In genomic region chr12:3267397-3267796, GRCm38 (mm10) we compare ENCODE assay signal across 24 mouse cellular contexts. TPM values are rescaled to one million over a fixed set of nuclear protein-coding genes. Genes with fewer than 3 reads are reported as not detected.
DNase-seq lines count a peak whose midpoint lies in the region; ATAC-seq and TF ChIP-seq lines count a peak whose summit lies in the region.
"Had no signal": no experiment of that assay in that cellular context is flagged by ENCODE, and none has a peak within 500 bp of the region (broad histone marks: within the 10 kb centered on the region; RNA-seq: fewer than 3 reads in every experiment).

No protein-coding gene starts in this region.

- H3K27me3 ChIP-seq in embryonic facial prominence, embryonic 14.5 days (replicated peaks; ENCODE audit: control insufficient read depth, insufficient read depth, low read length) = no peaks in the 10 kb centered on the region
- H3K27me3 ChIP-seq in embryonic facial prominence, embryonic 10.5 days (replicated peaks; ENCODE audit: low read depth, poor library complexity, severe bottlenecking) = no peaks in the 10 kb centered on the region
- H3K27me3 ChIP-seq in liver, embryonic 13.5 days = no peaks in the 10 kb centered on the region
- H3K27me3 ChIP-seq in myocyte (ENCODE audit: control insufficient read depth, insufficient read depth, insufficient read length) = no peaks in the 10 kb centered on the region
- H3K27me3 ChIP-seq: embryonic facial prominence, embryonic 15.5 days; forebrain, embryonic 12.5 days; forebrain, embryonic 15.5 days; hindbrain, embryonic 12.5 days; hindbrain, embryonic 15.5 days had no signal

- DNase-seq in embryonic facial prominence, embryonic 14.5 days (ENCODE audit: low spot score) = peak; percentile 4
- DNase-seq in embryonic facial prominence, embryonic 10.5 days (ENCODE audit: low spot score) = no peak
- DNase-seq in liver, embryonic 13.5 days = no peak
- no peak for DNase-seq in liver
- DNase-seq in spleen, adult 18-20 months = no peak
- DNase-seq: adrenal gland, adult 8-10 months; adrenal gland, postnatal 25 days; cerebellum, adult 11-12 months; cerebellum, adult 8-10 months; cerebellum, postnatal 10 days; cerebellum, postnatal 36 days; embryo, embryonic 11 days; gastrocnemius, postnatal 14 days; heart, adult 11 months had no signal

- 0 out of 2 replicates have a peak, but pooled peaks cover 7% of the 10 kb centered on the region for H3K9me3 ChIP-seq in embryonic facial prominence, embryonic 14.5 days (ENCODE audit: control insufficient read depth, low read length)
- H3K9me3 ChIP-seq in embryonic facial prominence, embryonic 10.5 days = no peaks in the 10 kb centered on the region; the same call in 1 of the 2 replicates
- no peaks in the 10 kb centered on the region for H3K9me3 ChIP-seq in liver, embryonic 13.5 days (replicated peaks)
- H3K9me3 ChIP-seq: embryonic facial prominence, embryonic 15.5 days; forebrain, embryonic 15.5 days; hindbrain, embryonic 15.5 days had no signal

- H3K4me3 ChIP-seq in embryonic facial prominence, embryonic 14.5 days (ENCODE audit: low read depth, low read length) = no peak overlapping the region
- H3K4me3 ChIP-seq in embryonic facial prominence, embryonic 10.5 days = no peak overlapping the region
- no peak overlapping the region for H3K4me3 ChIP-seq in liver, embryonic 13.5 days (replicated peaks)
- no peak overlapping the region for H3K4me3 ChIP-seq in myocyte
- H3K4me3 ChIP-seq: embryonic facial prominence, embryonic 15.5 days; erythroblast, embryonic 14.5 days; forebrain, embryonic 12.5 days; forebrain, embryonic 15.5 days; hindbrain, embryonic 12.5 days; hindbrain, embryonic 15.5 days had no signal

- H3ac ChIP-seq in myocyte (ENCODE audit: control insufficient read depth, insufficient read length) = no peak overlapping the region

- no peak for TF ChIP-seq POLR2A in myocyte (IDR thresholded peaks at IDR 0.05; ENCODE audit: insufficient read length, low read depth)

- ATAC-seq in embryonic facial prominence, embryonic 14.5 days (ENCODE audit: low read depth) = no peak
- peak; percentile 14; the same call in 1 of the 2 replicates for ATAC-seq in liver, embryonic 13.5 days (ENCODE audit: low read depth)
- peak; percentile 19; the same call in 1 of the 2 replicates for ATAC-seq in erythroblast, adult 5-6 weeks (replicated peaks; ENCODE audit: low FRiP score, poor library complexity, severe bottlenecking)
- ATAC-seq: activated CD4-positive, CD25-positive, alpha-beta regulatory T cell, adult 4 months; forebrain, embryonic 15.5 days had no signal

- 0 out of 2 replicates have a peak, but pooled peaks cover 5% of the 10 kb centered on the region for H3K36me3 ChIP-seq in embryonic facial prominence, embryonic 14.5 days (ENCODE audit: control insufficient read depth, insufficient read depth, low read length)
- peaks cover 24% of the 10 kb centered on the region for H3K36me3 ChIP-seq in embryonic facial prominence, embryonic 10.5 days (replicated peaks)
- H3K36me3 ChIP-seq in liver, embryonic 13.5 days = peaks cover 17% of the 10 kb centered on the region
- H3K36me3 ChIP-seq in myocyte (ENCODE audit: control insufficient read depth, insufficient read depth) = peaks cover 6% of the 10 kb centered on the region
- H3K36me3 ChIP-seq: hindbrain, embryonic 12.5 days had no signal

- 83% methylated on average over 2 of the region's 2 CpGs for WGBS in embryonic facial prominence, embryonic 14.5 days
- 94% methylated on average over 2 of the region's 2 CpGs for WGBS in embryonic facial prominence, embryonic 10.5 days
- WGBS in liver, embryonic 13.5 days (ENCODE audit: insufficient replicate concordance) = 73% methylated on average over 2 of the region's 2 CpGs

- H3K9ac ChIP-seq in embryonic facial prominence, embryonic 14.5 days (ENCODE audit: low read depth, low read length) = no peak overlapping the region
- peak overlapping the region; percentile 46; the same call in 1 of the 2 replicates for H3K9ac ChIP-seq in liver, embryonic 13.5 days
- H3K9ac ChIP-seq: embryonic facial prominence, embryonic 15.5 days; forebrain, embryonic 12.5 days; forebrain, embryonic 15.5 days; hindbrain, embryonic 12.5 days; hindbrain, embryonic 15.5 days had no signal

- no peak overlapping the region for H3K4me2 ChIP-seq in embryonic facial prominence, embryonic 14.5 days (ENCODE audit: low read depth, low read length)
- no peak overlapping the region for H3K4me2 ChIP-seq in liver, embryonic 13.5 days
- no peak overlapping the region for H3K4me2 ChIP-seq in myocyte (ENCODE audit: low read depth)
- H3K4me2 ChIP-seq: embryonic facial prominence, embryonic 15.5 days; forebrain, embryonic 12.5 days; forebrain, embryonic 15.5 days; heart, embryonic 11.5 days; hindbrain, embryonic 12.5 days; hindbrain, embryonic 15.5 days had no signal

- no peak overlapping the region for H3K27ac ChIP-seq in embryonic facial prominence, embryonic 14.5 days (replicated peaks; ENCODE audit: low read depth, low read length)
- no peak overlapping the region for H3K27ac ChIP-seq in embryonic facial prominence, embryonic 10.5 days (replicated peaks)
- peak overlapping the region; percentile 48; the same call in 1 of the 2 replicates for H3K27ac ChIP-seq in liver, embryonic 13.5 days
- H3K27ac ChIP-seq: embryonic facial prominence, embryonic 15.5 days; forebrain, embryonic 12.5 days; forebrain, embryonic 15.5 days; hindbrain, embryonic 12.5 days; hindbrain, embryonic 15.5 days had no signal

- no peaks in the 10 kb centered on the region for H3K4me1 ChIP-seq in embryonic facial prominence, embryonic 14.5 days (ENCODE audit: control insufficient read depth, insufficient read depth, low read length)
- no peaks in the 10 kb centered on the region for H3K4me1 ChIP-seq in embryonic facial prominence, embryonic 10.5 days
- H3K4me1 ChIP-seq in liver, embryonic 13.5 days (replicated peaks) = peaks cover 44% of the 10 kb centered on the region
- H3K4me1 ChIP-seq: embryonic facial prominence, embryonic 15.5 days; forebrain, embryonic 12.5 days; forebrain, embryonic 15.5 days; hindbrain, embryonic 12.5 days; hindbrain, embryonic 15.5 days had no signal

- peaks cover 100% of the 10 kb centered on the region for H3K79me2 ChIP-seq in myocyte (ENCODE audit: control insufficient read depth, insufficient read depth)

TF ChIP-seq in myocyte, 11 proteins besides CTCF, POLR2A, EP300 and RAD21:
- TF ChIP-seq MYOD1 (IDR thresholded peaks at IDR 0.05; ENCODE audit: control insufficient read depth in 1 of 3, insufficient read length in 2 of 3, low read depth in 2 of 3) (peak; percentile 62 to 95 (median 93)), SRF (IDR thresholded peaks at IDR 0.05; ENCODE audit: control insufficient read depth, insufficient read length, low read depth) (no peak), CEBPB (IDR thresholded peaks at IDR 0.05; ENCODE audit: insufficient read depth, poor library complexity, severe bottlenecking) (no peak), MYOG (IDR thresholded peaks at IDR 0.05; ENCODE audit: control insufficient read depth in 1 of 3, insufficient read depth in 1 of 3, insufficient read length in 2 of 3, low read depth in 2 of 3) (peak in 1 of 3 experiments; percentile 27)

RNA-seq across cellular contexts. Expression of gene Rab10, which starts 42.4 kb away (rescaled TPM):
- polyA plus RNA-seq in embryonic facial prominence, embryonic 14.5 days (2014; fragmentation: Nextera tagmentation; extraction: Ambion mirVana) = 98.7 and 98.8 TPM in 2 replicates
- 73.8 and 76.4 TPM in 2 replicates for polyA plus RNA-seq in embryonic facial prominence, embryonic 10.5 days (2016; fragmentation: Nextera tagmentation; extraction: Ambion mirVana)
- 47.9 and 57.3 TPM in 2 replicates for polyA plus RNA-seq in liver, embryonic 13.5 days (2015; fragmentation: Nextera tagmentation; extraction: Ambion mirVana)
- 121 and 138 TPM in 2 replicates for total RNA-seq in erythroblast, adult 5-6 weeks (2015; ENCODE audit: low replicate concordance)
- 157 and 179 TPM in 2 replicates for total RNA-seq in erythroblast, adult 5-6 weeks (2017; ENCODE audit: low replicate concordance)
- polyA plus RNA-seq in myocyte (2012; fragmentation: generic; extraction: Trizol) = 81.0 TPM
